Mouse (Mus musculus): ENCODE results near the gene Slc35f1.

GRCm38 (mm10) chr10:52748028-52748597 is 57.8 kb downstream of the Slc35f1 start:
- TF ChIP-seq CTCF (IDR thresholded peaks at IDR 0.05; ENCODE audit: low read depth), result no peak
- no peak for TF ChIP-seq EP300 (IDR thresholded peaks at IDR 0.05; ENCODE audit: low read depth)

All from liver, embryonic 14.5 days (tissue).